ENCODE assay signal across 1 mouse cellular context in the genomic region with DNA sequence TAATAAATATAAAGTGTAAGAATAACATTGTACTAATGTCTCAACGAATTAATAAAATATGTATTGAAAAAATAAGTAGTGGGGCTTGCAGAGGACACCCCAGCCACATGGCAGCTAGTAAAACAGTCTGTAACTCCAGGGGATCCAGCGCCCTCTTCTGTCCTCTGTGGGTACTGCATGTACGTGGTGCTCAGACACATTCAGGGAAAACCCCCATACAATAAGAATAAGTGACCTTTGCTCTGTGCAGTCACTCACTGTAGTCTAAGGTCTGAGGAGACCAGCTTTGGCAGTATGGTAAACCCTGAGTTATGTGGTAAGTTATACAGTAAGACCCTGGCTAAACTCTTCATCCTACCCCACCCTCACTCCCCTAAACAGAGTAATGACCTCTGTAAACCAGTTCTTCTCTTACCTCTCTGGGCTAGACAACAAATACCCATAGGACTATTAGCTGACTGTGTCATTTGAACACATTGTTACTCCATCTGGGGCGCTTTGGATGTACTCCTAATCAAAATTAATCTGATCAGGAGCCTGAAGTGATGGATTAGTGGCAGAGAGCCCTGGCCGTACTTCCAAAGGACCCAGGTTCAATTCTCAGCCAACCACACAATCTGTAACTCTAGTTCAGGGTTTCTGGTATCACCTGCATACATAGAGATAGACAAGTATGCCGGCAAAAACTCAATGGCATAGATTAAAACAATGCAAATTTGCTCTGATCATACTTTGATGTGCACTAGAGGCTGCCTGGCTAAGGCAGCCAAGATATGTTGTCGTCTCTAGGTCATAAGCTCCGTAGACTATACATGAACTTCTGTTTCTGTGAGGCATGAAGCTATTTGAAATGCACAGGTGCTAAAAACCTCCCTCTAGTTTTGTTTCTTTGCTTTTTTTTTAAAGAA.
TF ChIP-seq lines count a peak whose summit lies in the region.

No protein-coding gene starts in this region.

TF ChIP-seq in C2C12, 6 proteins besides CTCF, POLR2A, EP300 and RAD21:
- no peak for TF ChIP-seq FOSL1 (IDR thresholded peaks at IDR 0.05; ENCODE audit: insufficient read depth, low read length, poor library complexity, severe bottlenecking)
- no peak for TF ChIP-seq CEBPB (IDR thresholded peaks at IDR 0.05; ENCODE audit: low read depth)
- no peak for TF ChIP-seq MAX (IDR thresholded peaks at IDR 0.05)
- no peak for TF ChIP-seq MYOG (IDR thresholded peaks at IDR 0.05; ENCODE audit: control insufficient read depth, extremely low read depth, insufficient read length)
- TF ChIP-seq MYOD1 (IDR thresholded peaks at IDR 0.05; ENCODE audit: control insufficient read depth, insufficient read length, low read depth) = no peak
- no peak for TF ChIP-seq USF1 (IDR thresholded peaks at IDR 0.05; ENCODE audit: low read depth)
